Mouse (Mus musculus) lung, postnatal 10 days (tissue): ENCODE results near the gene Entpd6.

Experiments
- DNase-seq: peaks from one replicate; pipeline ENCODE4 v3.0.0; 2021

Gene Entpd6

GRCm38 (mm10) chr2:150748854-150749253, at the start of gene Entpd6:
Entpd6 (plus strand) TSS chr2:150749042.
- peak; percentile 96 for DNase-seq

- DNase-seq = no peak
Observed at GRCm38 (mm10) chr2:150712167-150712674, 36.6 kb upstream of the Entpd6 start.

- no peak for DNase-seq
Observed at GRCm38 (mm10) chr2:150735756-150736576, 12.9 kb upstream of the Entpd6 start.

GRCm38 (mm10) chr2:150737881-150738280, 11.0 kb upstream of the Entpd6 start:
- no peak for DNase-seq

GRCm38 (mm10) chr2:150740145-150740841, 8.5 kb upstream of the Entpd6 start:
- DNase-seq = no peak

GRCm38 (mm10) chr2:150741405-150741804, 7.4 kb upstream of the Entpd6 start:
- DNase-seq = no peak

- DNase-seq = no peak
Observed at GRCm38 (mm10) chr2:150745016-150745415, 3.8 kb upstream of the Entpd6 start.

- peak; percentile 55 for DNase-seq
Observed at GRCm38 (mm10) chr2:150749283-150749682, 441 bp downstream of the Entpd6 start.

- DNase-seq = peak; percentile 42
Observed at GRCm38 (mm10) chr2:150750129-150750979, 1.5 kb downstream of the Entpd6 start.

- DNase-seq = no peak
Observed at GRCm38 (mm10) chr2:150755016-150755415, 6.2 kb downstream of the Entpd6 start.

- DNase-seq = no peak
Observed at GRCm38 (mm10) chr2:150761476-150761875, 12.6 kb downstream of the Entpd6 start.

- DNase-seq = no peak
Observed at GRCm38 (mm10) chr2:150765619-150766018, 16.8 kb downstream of the Entpd6 start.

- DNase-seq = peak; percentile 73
Observed at GRCm38 (mm10) chr2:150766083-150766862, 17.4 kb downstream of the Entpd6 start.

- DNase-seq = no peak
Observed at GRCm38 (mm10) chr2:150768678-150769077, 19.8 kb downstream of the Entpd6 start.

GRCm38 (mm10) chr2:150770747-150771146, 21.9 kb downstream of the Entpd6 start:
- DNase-seq = peak; percentile 82

GRCm38 (mm10) chr2:150771169-150771568, 22.3 kb downstream of the Entpd6 start:
- DNase-seq = no peak

- peak; percentile 32 for DNase-seq
Observed at GRCm38 (mm10) chr2:150771996-150772395, 23.2 kb downstream of the Entpd6 start.

- DNase-seq = no peak
Observed at GRCm38 (mm10) chr2:150772466-150773119, 23.8 kb downstream of the Entpd6 start.

- DNase-seq = no peak
Observed at GRCm38 (mm10) chr2:150782801-150783200, 34.0 kb downstream of the Entpd6 start.

GRCm38 (mm10) chr2:150786251-150787180, 37.7 kb downstream of the Entpd6 start, which contains the start of gene Pygb:
Pygb (plus strand) TSS chr2:150786735.
- peak; percentile 91 for DNase-seq
